Mouse (Mus musculus) cerebellum, adult (tissue): ENCODE data around the gene Ano8.
"Not testable (repeated sequence)": the region's sequence is repeated elsewhere in the genome, so short reads cannot be mapped to it uniquely, and the experiment has no call there.

Experiments
- ATAC-seq: cut with Nextera tagmentation; 2 replicates; pipeline ENCODE4 v1.9.2; 2017; ENCODE audit warnings: mild to moderate bottlenecking, moderate library complexity, mixed read lengths; ENCODE audit not compliant: insufficient number of reproducible peaks, low FRiP score, low TSS enrichment

Ano8 gene

DNA sequence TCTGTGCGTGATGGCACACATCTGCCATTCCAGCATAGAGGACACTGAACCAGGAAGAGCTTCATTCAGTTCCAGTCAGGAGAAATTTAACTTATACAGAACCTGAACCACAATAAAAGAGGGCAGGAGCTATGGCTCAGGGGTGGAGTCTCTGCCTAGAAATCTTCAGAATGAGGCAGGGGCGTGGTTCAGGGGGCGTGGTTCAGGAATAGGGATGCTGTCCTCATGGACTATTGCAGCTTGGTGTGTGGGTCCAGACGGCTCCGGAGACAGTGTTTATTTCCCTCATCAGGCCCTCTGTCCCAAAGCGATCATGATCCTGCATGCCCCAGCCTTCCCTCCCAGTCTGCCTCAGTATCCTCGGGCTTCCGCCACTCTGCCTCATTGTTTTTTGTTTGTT, 31.1 kb downstream of the Ano8 start:
- no peak for ATAC-seq

DNA sequence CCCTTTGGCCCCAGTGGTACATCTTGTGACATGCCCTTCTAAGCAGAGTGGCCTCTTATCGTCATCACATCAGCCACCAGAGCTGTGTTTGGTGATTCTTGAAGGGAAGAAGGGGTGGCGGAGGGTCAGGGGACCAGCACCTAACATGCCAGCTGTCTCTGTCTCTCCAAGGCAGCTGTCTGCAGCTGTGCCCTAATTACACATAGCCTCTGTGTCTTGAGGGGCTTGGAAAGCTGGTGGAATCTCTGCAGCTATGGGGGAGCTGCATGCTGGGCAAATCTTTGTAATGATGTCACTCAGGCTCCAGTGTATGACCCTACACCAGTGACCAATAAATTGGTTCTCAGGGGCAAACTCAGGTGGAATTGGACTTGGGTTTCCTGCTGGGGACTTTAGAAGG, 33.1 kb downstream of the Ano8 start:
- no peak for ATAC-seq

DNA sequence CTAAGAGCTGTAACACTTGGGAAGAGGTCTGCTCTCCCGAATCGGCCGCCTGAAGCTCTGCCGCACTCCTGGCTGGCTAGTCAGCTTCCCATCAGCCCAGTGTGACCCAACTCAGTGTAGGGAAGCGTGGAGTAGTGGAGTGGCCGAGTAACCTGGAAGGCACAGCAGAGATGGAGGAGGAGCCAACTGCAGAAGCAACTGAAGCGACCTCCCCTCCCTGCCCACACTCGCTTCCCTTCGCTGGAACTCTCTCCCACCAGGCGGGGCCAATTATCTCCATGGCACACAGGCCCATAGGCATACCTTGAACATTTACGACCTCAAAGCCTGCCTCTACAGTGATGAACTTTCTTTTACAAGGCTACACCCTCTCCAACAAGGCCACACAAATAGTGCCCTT, 34.0 kb downstream of the Ano8 start:
- no peak for ATAC-seq

DNA sequence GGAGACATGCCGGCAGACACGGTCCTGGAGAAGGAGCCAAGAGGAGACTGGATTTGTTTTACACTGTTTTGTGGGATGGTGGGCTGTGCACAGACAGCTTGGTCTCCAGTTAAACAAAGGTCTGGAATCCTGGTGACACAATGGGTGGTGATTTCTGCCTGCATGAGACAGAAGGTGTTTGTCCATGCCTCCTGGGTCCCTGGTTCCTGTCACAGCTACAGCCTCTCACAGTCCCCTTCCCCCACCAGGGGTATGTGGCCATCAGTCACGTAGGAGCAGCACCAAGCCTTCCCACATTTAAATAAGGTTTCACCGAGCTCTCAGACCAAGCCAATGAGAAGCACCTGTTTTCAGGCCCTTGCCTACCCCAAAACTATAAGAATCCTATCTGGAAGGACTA, 34.4 kb downstream of the Ano8 start:
- ATAC-seq: no peak

DNA sequence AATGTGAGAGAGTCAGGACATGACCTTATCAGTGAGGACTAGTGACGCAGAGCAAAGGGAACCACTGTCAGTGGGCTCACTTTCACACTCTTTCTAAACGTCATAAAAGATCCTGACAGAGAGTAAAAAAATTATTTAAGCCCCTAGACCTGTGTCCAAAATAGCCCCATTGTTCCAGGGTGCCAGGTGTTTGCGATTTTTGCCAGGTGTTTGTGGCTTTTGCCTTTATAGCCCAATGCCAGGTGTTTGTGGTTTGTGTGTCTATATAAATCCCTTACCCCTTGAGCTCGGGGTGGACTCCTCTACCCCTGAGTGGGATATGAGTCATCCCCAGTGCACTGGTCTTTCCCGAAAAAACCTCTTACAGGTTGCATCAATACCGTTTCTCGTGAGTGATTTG, 40.7 kb downstream of the Ano8 start:
- no peak for ATAC-seq

DNA sequence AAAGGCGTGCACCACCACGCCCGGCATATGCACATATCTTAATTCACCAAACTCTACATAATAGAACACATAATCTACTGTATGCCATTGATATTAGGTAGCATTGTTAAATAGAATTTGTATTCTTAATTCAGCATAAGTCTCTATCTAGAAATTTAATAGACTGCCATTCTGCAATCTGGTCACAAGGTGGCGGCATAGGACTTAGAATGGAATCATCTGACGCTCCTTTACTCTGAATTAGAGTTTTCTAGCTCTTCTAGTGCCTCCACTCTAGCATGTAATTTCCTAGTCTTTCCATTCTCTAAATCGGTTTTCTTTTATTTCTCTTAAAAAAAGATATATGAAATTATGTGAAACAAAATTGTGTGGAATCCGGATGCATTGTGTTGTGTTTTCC, 44.4 kb downstream of the Ano8 start:
- ATAC-seq: no peak

DNA sequence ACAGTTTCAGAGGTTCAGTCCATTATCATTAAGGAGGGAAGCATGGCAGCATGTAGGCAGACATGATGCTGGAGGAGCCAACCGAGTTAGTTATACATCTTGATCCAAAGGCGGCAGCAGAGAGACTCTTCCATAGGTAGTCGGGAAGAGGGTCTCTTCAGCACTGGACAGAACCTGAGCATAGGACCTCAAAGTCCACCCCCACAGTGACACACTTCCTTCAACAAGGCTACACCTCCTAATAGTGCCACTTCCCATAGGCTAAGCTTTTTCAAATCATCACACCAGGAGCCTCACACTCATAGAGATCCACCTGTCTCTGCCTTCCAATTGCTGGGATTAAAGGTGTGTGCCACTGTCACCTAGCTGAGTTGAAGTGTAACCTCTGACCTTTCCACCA, 48.7 kb downstream of the Ano8 start:
- no peak for ATAC-seq

DNA sequence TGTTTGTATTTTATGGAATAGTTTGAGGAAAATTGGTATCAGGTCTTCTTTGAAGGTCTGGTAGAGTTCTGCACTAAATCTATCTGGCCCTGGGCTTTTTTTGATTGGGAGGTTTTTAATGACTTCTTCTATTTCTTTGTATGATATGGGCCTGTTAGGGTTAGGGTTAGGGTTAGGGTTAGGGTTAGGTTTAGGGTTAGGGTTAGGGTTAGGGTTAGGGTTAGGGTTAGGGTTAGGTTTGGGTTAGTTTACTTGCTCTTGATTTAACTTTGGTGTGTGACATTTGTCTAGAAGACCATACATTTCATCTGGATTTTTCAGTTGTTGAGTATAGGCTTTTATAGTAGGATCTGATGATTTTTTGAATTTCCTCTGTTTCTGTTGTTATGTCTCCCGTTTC, 52.8 kb downstream of the Ano8 start:
- ATAC-seq: not testable (repeated sequence)
